Mouse (Mus musculus): ENCODE measurements around the gene Sh3d19. TPM values are rescaled to one million over a fixed set of nuclear protein-coding genes. Genes with fewer than 3 reads are reported as not detected.

Gene Sh3d19
- total RNA-seq (2014; rRNA removed), result 23.7 and 31.1 TPM in 2 replicates
- polyA plus RNA-seq (2015; fragmentation: Nextera tagmentation; extraction: Ambion mirVana), result 14.0 and 16.3 TPM in 2 replicates

GRCm38 (mm10) chr3:85970742-85971598, at the start of gene Sh3d19:
Gene Sh3d19, plus strand, starts transcription at chr3:85971109.
- no peaks in the 10 kb centered on the region for H3K27me3 ChIP-seq (ENCODE audit: insufficient read depth, low read length)
- DNase-seq (ENCODE audit: low spot score) (peak; percentile 80), ATAC-seq (peak; percentile 93)
- peak within 1 kb of the TSS; percentile 79 for H3K27ac ChIP-seq
- H3K4me3 ChIP-seq (ENCODE audit: low read length), result peak within 1 kb of the TSS; percentile 79
- H3K9me3 ChIP-seq (ENCODE audit: low read length), result no peaks in the 10 kb centered on the region
- no peaks in the 10 kb centered on the region for H3K36me3 ChIP-seq (ENCODE audit: insufficient read depth, low read length)
- no peaks in the 10 kb centered on the region for H3K4me1 ChIP-seq (ENCODE audit: insufficient read depth, low read length)
- WGBS, result 0% methylated on average over 54 of the region's 73 CpGs
- no peak for TF ChIP-seq CTCF (IDR thresholded peaks at IDR 0.05; ENCODE audit: low read depth)
- H3K9ac ChIP-seq (replicated peaks; ENCODE audit: low read length), result peak within 1 kb of the TSS; percentile 75
- H3K4me2 ChIP-seq (ENCODE audit: low read depth, low read length), result peak within 1 kb of the TSS; percentile 74

DNA sequence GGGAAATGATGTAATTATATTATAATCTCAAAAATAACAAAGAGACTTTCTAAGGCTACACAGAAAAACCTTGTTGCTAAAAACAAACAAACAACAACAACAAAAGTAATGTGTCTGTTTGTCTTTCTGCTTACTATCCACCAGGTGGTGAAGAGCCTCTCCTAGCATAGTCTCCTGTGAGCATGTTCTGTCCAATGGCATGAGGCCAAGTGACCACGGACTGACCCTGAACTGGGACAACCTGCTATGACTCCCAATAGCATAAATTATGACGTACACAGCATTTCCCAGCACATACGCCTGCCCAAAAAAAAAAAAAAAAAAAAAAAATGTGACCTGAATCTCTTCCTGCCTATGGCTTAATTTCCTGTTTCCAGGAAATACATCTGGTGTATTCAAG, 48.6 kb upstream of the Sh3d19 start:
- ATAC-seq (no peak), DNase-seq (ENCODE audit: low spot score) (no peak)
- H3K36me3 ChIP-seq (ENCODE audit: insufficient read depth, low read length), result no peaks in the 10 kb centered on the region
- no peaks in the 10 kb centered on the region for H3K9me3 ChIP-seq (ENCODE audit: low read length)
- H3K4me3 ChIP-seq (ENCODE audit: low read length), result no peak overlapping the region
- 61% methylated on average over 3 of the region's 3 CpGs for WGBS
- no peaks in the 10 kb centered on the region for H3K27me3 ChIP-seq (ENCODE audit: insufficient read depth, low read length)
- TF ChIP-seq CTCF (IDR thresholded peaks at IDR 0.05; ENCODE audit: low read depth), result no peak
- H3K9ac ChIP-seq (replicated peaks; ENCODE audit: low read length), result no peak overlapping the region
- no peak overlapping the region for H3K4me2 ChIP-seq (ENCODE audit: low read depth, low read length)
- no peaks in the 10 kb centered on the region for H3K4me1 ChIP-seq (ENCODE audit: insufficient read depth, low read length)
- no peak overlapping the region for H3K27ac ChIP-seq

- Histone ChIP-seq H3K27ac (no peak overlapping the region), H3K4me3 (ENCODE audit: low read length) (no peak overlapping the region), H3K4me1 (ENCODE audit: insufficient read depth, low read length) (no peaks in the 10 kb centered on the region), H3K36me3 (ENCODE audit: insufficient read depth, low read length) (no peaks in the 10 kb centered on the region), H3K9ac (replicated peaks; ENCODE audit: low read length) (no peak overlapping the region), H3K9me3 (ENCODE audit: low read length) (no peaks in the 10 kb centered on the region), H3K4me2 (ENCODE audit: low read depth, low read length) (no peak overlapping the region), H3K27me3 (ENCODE audit: insufficient read depth, low read length) (no peaks in the 10 kb centered on the region)
- no peak for DNase-seq (ENCODE audit: low spot score)
- 76% methylated on average over 8 of the region's 8 CpGs for WGBS
- ATAC-seq, result no peak
- TF ChIP-seq CTCF (IDR thresholded peaks at IDR 0.05; ENCODE audit: low read depth), result no peak
Observed at GRCm38 (mm10) chr3:85923343-85923742, 47.6 kb upstream of the Sh3d19 start.

GRCm38 (mm10) chr3:85923954-85924945, 46.7 kb upstream of the Sh3d19 start:
- H3K4me3 ChIP-seq (ENCODE audit: low read length), result no peak overlapping the region
- peak; percentile 94 for TF ChIP-seq CTCF (IDR thresholded peaks at IDR 0.05; ENCODE audit: low read depth)
- no peak overlapping the region for H3K27ac ChIP-seq
- no peaks in the 10 kb centered on the region for H3K4me1 ChIP-seq (ENCODE audit: insufficient read depth, low read length)
- peak overlapping the region; percentile 32 for H3K4me2 ChIP-seq (ENCODE audit: low read depth, low read length)
- 48% methylated on average over 18 of the region's 18 CpGs for WGBS
- H3K9ac ChIP-seq (replicated peaks; ENCODE audit: low read length), result no peak overlapping the region
- ATAC-seq (peak; percentile 71; the same call in 1 of the 2 replicates), DNase-seq (ENCODE audit: low spot score) (peak; percentile 89)
- no peaks in the 10 kb centered on the region for H3K9me3 ChIP-seq (ENCODE audit: low read length)
- no peaks in the 10 kb centered on the region for H3K27me3 ChIP-seq (ENCODE audit: insufficient read depth, low read length)
- H3K36me3 ChIP-seq (ENCODE audit: insufficient read depth, low read length), result no peaks in the 10 kb centered on the region

GRCm38 (mm10) chr3:85927296-85927695, 43.6 kb upstream of the Sh3d19 start:
- no peaks in the 10 kb centered on the region for H3K4me1 ChIP-seq (ENCODE audit: insufficient read depth, low read length)
- no peak overlapping the region for H3K27ac ChIP-seq
- no peaks in the 10 kb centered on the region for H3K9me3 ChIP-seq (ENCODE audit: low read length)
- no peak overlapping the region for H3K4me2 ChIP-seq (ENCODE audit: low read depth, low read length)
- no peaks in the 10 kb centered on the region for H3K27me3 ChIP-seq (ENCODE audit: insufficient read depth, low read length)
- no peak for TF ChIP-seq CTCF (IDR thresholded peaks at IDR 0.05; ENCODE audit: low read depth)
- no peak overlapping the region for H3K4me3 ChIP-seq (ENCODE audit: low read length)
- no peak overlapping the region for H3K9ac ChIP-seq (replicated peaks; ENCODE audit: low read length)
- H3K36me3 ChIP-seq (ENCODE audit: insufficient read depth, low read length), result no peaks in the 10 kb centered on the region
- no peak for ATAC-seq
- DNase-seq (ENCODE audit: low spot score), result no peak
- 83% methylated on average over 9 of the region's 9 CpGs for WGBS

- H3K4me2 ChIP-seq (ENCODE audit: low read depth, low read length), result no peak overlapping the region
- H3K4me3 ChIP-seq (ENCODE audit: low read length), result no peak overlapping the region
- H3K9me3 ChIP-seq (ENCODE audit: low read length), result no peaks in the 10 kb centered on the region
- ATAC-seq (peak; percentile 84), DNase-seq (ENCODE audit: low spot score) (peak; percentile 50)
- 72% methylated on average over 5 of the region's 5 CpGs for WGBS
- no peaks in the 10 kb centered on the region for H3K4me1 ChIP-seq (ENCODE audit: insufficient read depth, low read length)
- H3K27ac ChIP-seq, result 0 out of 2 replicates have a peak overlapping the region, but pooled peaks have one; percentile 26
- no peak for TF ChIP-seq CTCF (IDR thresholded peaks at IDR 0.05; ENCODE audit: low read depth)
- H3K27me3 ChIP-seq (ENCODE audit: insufficient read depth, low read length), result no peaks in the 10 kb centered on the region
- no peaks in the 10 kb centered on the region for H3K36me3 ChIP-seq (ENCODE audit: insufficient read depth, low read length)
- no peak overlapping the region for H3K9ac ChIP-seq (replicated peaks; ENCODE audit: low read length)
Observed at GRCm38 (mm10) chr3:85928140-85928611, 42.7 kb upstream of the Sh3d19 start.
